Mouse (Mus musculus): Measurements from ENCODE around the gene Ugt1a6a. TPM values are rescaled to one million over a fixed set of nuclear protein-coding genes. Genes with fewer than 3 reads are reported as not detected.

Ugt1a6a gene
- polyA plus RNA-seq, 1 experiment, result not detected

- TF ChIP-seq GATA1 (IDR thresholded peaks at IDR 0.05; ENCODE audit: low read length), result no peak
These were observed 125.5 kb downstream of the Ugt1a6a start for GRCm38 (mm10) chr1:88260114-88260513.

- no peak for TF ChIP-seq GATA1 (IDR thresholded peaks at IDR 0.05; ENCODE audit: low read length)
These were observed 126.2 kb downstream of the Ugt1a6a start for GRCm38 (mm10) chr1:88260604-88261377.

GRCm38 (mm10) chr1:88261706-88262105, 127.1 kb downstream of the Ugt1a6a start:
- no peak for TF ChIP-seq GATA1 (IDR thresholded peaks at IDR 0.05; ENCODE audit: low read length)

- TF ChIP-seq GATA1 (IDR thresholded peaks at IDR 0.05; ENCODE audit: low read length), result no peak
These were observed 127.6 kb downstream of the Ugt1a6a start for GRCm38 (mm10) chr1:88262255-88262654.

- no peak for TF ChIP-seq GATA1 (IDR thresholded peaks at IDR 0.05; ENCODE audit: low read length)
These were observed 128.4 kb downstream of the Ugt1a6a start for GRCm38 (mm10) chr1:88262961-88263360.

- TF ChIP-seq GATA1 (IDR thresholded peaks at IDR 0.05; ENCODE audit: low read length), result no peak
These were observed 129.2 kb downstream of the Ugt1a6a start for GRCm38 (mm10) chr1:88263778-88264177.

- TF ChIP-seq GATA1 (IDR thresholded peaks at IDR 0.05; ENCODE audit: low read length), result no peak
These were observed 129.7 kb downstream of the Ugt1a6a start for GRCm38 (mm10) chr1:88264237-88264868.

GRCm38 (mm10) chr1:88264869-88265240, 130.2 kb downstream of the Ugt1a6a start:
- TF ChIP-seq GATA1 (IDR thresholded peaks at IDR 0.05; ENCODE audit: low read length), result no peak

- no peak for TF ChIP-seq GATA1 (IDR thresholded peaks at IDR 0.05; ENCODE audit: low read length)
These were observed 131.5 kb downstream of the Ugt1a6a start for GRCm38 (mm10) chr1:88266123-88266522.

GRCm38 (mm10) chr1:88267489-88267888, 132.9 kb downstream of the Ugt1a6a start:
- no peak for TF ChIP-seq GATA1 (IDR thresholded peaks at IDR 0.05; ENCODE audit: low read length)

- TF ChIP-seq GATA1 (IDR thresholded peaks at IDR 0.05; ENCODE audit: low read length), result no peak
These were observed 133.5 kb downstream of the Ugt1a6a start for GRCm38 (mm10) chr1:88268070-88268469.

Other genes with a start within 250 kb of the Ugt1a6a start
- gene Usp40, start 126.3 kb upstream of the Ugt1a6a start, polyA plus RNA-seq (2012), result 1.2 and 2.3 TPM in 2 replicates
- not detected in 2 replicates for gene Ugt1a10, start 79.4 kb upstream of the Ugt1a6a start, polyA plus RNA-seq (2012)
- gene Ugt1a9, start 64.0 kb upstream of the Ugt1a6a start, polyA plus RNA-seq (2012), result not detected in 2 replicates
- gene Ugt1a8, start 47.0 kb upstream of the Ugt1a6a start, polyA plus RNA-seq (2012), result not detected in 2 replicates
- not detected in 2 replicates for gene Ugt1a7c, start 39.7 kb upstream of the Ugt1a6a start, polyA plus RNA-seq (2012)
- gene Ugt1a6b, start 31.6 kb upstream of the Ugt1a6a start, polyA plus RNA-seq (2012), result not detected in 2 replicates
- gene Ugt1a5, start 31.2 kb downstream of the Ugt1a6a start, polyA plus RNA-seq (2012), result not detected in 2 replicates
- not detected in 2 replicates for gene Ugt1a2, start 65.8 kb downstream of the Ugt1a6a start, polyA plus RNA-seq (2012)
- gene Dnajb3, start 71.0 kb downstream of the Ugt1a6a start, polyA plus RNA-seq (2012), result not detected in 2 replicates
- gene Ugt1a1, start 77.2 kb downstream of the Ugt1a6a start, polyA plus RNA-seq (2012), result not detected in 2 replicates
- gene Mroh2a, start 92.2 kb downstream of the Ugt1a6a start, polyA plus RNA-seq (2012), result not detected in 2 replicates
- 48.5 and 76.4 TPM in 2 replicates for gene Hjurp, start 142.8 kb downstream of the Ugt1a6a start, polyA plus RNA-seq (2012)
- gene Trpm8, start 142.9 kb downstream of the Ugt1a6a start, polyA plus RNA-seq (2012), result not detected in 2 replicates